Mouse (Mus musculus) retina, adult 2 months (tissue): ENCODE results near the gene Grin3b.

Source experiments
- DNase-seq: peaks from one replicate; pipeline ENCODE4 v3.0.0-alpha.2; 2012; ENCODE audit warnings: low read depth, low spot score

Gene Grin3b

GRCm38 (mm10) chr10:79966886-79967400 lies 3.6 kb upstream of the Grin3b start:
- DNase-seq: no peak

- DNase-seq: no peak
Measured at GRCm38 (mm10) chr10:79968181-79968580, 2.3 kb upstream of the Grin3b start.

- no peak for DNase-seq
Measured at GRCm38 (mm10) chr10:79969124-79969568, 1.4 kb upstream of the Grin3b start.

- no peak for DNase-seq
Measured at GRCm38 (mm10) chr10:79971183-79971497, 625 bp downstream of the Grin3b start.

- no peak for DNase-seq
Measured at GRCm38 (mm10) chr10:79972831-79973230, 2.3 kb downstream of the Grin3b start.

GRCm38 (mm10) chr10:79974087-79974486 lies 3.6 kb downstream of the Grin3b start:
- no peak for DNase-seq

- DNase-seq: no peak
Measured at GRCm38 (mm10) chr10:79974668-79975067, 4.2 kb downstream of the Grin3b start.

- DNase-seq: no peak
Measured at GRCm38 (mm10) chr10:79976071-79976721, 5.7 kb downstream of the Grin3b start.

- DNase-seq: no peak
Measured at GRCm38 (mm10) chr10:79976722-79977107, 6.2 kb downstream of the Grin3b start.

GRCm38 (mm10) chr10:79977324-79977723 lies 6.8 kb downstream of the Grin3b start:
- DNase-seq: no peak

- no peak for DNase-seq
Measured at GRCm38 (mm10) chr10:79978061-79978460, 7.5 kb downstream of the Grin3b start.

- no peak for DNase-seq
Measured at GRCm38 (mm10) chr10:79979401-79980155, 9.1 kb downstream of the Grin3b start.

GRCm38 (mm10) chr10:79983205-79983604 lies 12.7 kb downstream of the Grin3b start:
- no peak for DNase-seq

GRCm38 (mm10) chr10:79983670-79984069 lies 13.2 kb downstream of the Grin3b start:
- no peak for DNase-seq

GRCm38 (mm10) chr10:79984195-79984816 lies 13.8 kb downstream of the Grin3b start, which contains the start of gene Tmem259:
Tmem259 (minus strand) TSS chr10:79984330.
- DNase-seq: peak; percentile 81

GRCm38 (mm10) chr10:79984871-79985270 lies 14.4 kb downstream of the Grin3b start:
- peak; percentile 95 for DNase-seq

- DNase-seq: peak; percentile 57
Measured at GRCm38 (mm10) chr10:79985334-79986231, 15.1 kb downstream of the Grin3b start.

GRCm38 (mm10) chr10:79986232-79986878 lies 15.8 kb downstream of the Grin3b start:
- no peak for DNase-seq

GRCm38 (mm10) chr10:79986963-79987362 lies 16.4 kb downstream of the Grin3b start:
- no peak for DNase-seq

GRCm38 (mm10) chr10:79987771-79988505 lies 17.4 kb downstream of the Grin3b start:
- DNase-seq: no peak
